Mouse (Mus musculus): ENCODE measurements around the gene Sgms1. TPM values are rescaled to one million over a fixed set of nuclear protein-coding genes. Genes with fewer than 3 reads are reported as not detected.

The Sgms1 gene
- polyA plus RNA-seq, 1 experiment: 40.7 TPM

GRCm38 (mm10) chr19:32189036-32189436 is 200.5 kb downstream of the Sgms1 start:
- Histone ChIP-seq H3K4me1 (ENCODE audit: control insufficient read depth, insufficient read depth, low read length) (peaks cover 38% of the 10 kb centered on the region), H3K36me3 (ENCODE audit: control insufficient read depth, insufficient read depth, low read length) (no peaks in the 10 kb centered on the region), H3K27ac (ENCODE audit: insufficient read depth, low read depth, low read length) (peak overlapping the region; percentile 98), H3K27me3 (replicated peaks; ENCODE audit: control insufficient read depth, insufficient read depth, low read length) (no peaks in the 10 kb centered on the region), H3K4me3 (ENCODE audit: insufficient read depth, low read depth, low read length) (no peak overlapping the region)
- WGBS: 29% methylated on average over 5 of the region's 5 CpGs
- TF ChIP-seq CTCF (conservative IDR thresholded peaks at IDR 0.05; ENCODE audit: insufficient read depth, insufficient read length, low read depth, low read length) (no peak), POLR2A (IDR thresholded peaks at IDR 0.05; ENCODE audit: low read depth, low read length) (no peak)
- DNase-seq: peak; percentile 90

GRCm38 (mm10) chr19:32186594-32187092 is 202.9 kb downstream of the Sgms1 start:
- Histone ChIP-seq H3K36me3 (ENCODE audit: control insufficient read depth, insufficient read depth, low read length) (no peaks in the 10 kb centered on the region), H3K27ac (ENCODE audit: insufficient read depth, low read depth, low read length) (peak overlapping the region; percentile 37), H3K4me3 (ENCODE audit: insufficient read depth, low read depth, low read length) (no peak overlapping the region), H3K4me1 (ENCODE audit: control insufficient read depth, insufficient read depth, low read length) (peaks cover 43% of the 10 kb centered on the region), H3K27me3 (replicated peaks; ENCODE audit: control insufficient read depth, insufficient read depth, low read length) (no peaks in the 10 kb centered on the region)
- 28% methylated on average over 8 of the region's 8 CpGs for WGBS
- peak; percentile 78 for DNase-seq
- no peak for TF ChIP-seq CTCF (conservative IDR thresholded peaks at IDR 0.05; ENCODE audit: insufficient read depth, insufficient read length, low read depth, low read length)
- TF ChIP-seq POLR2A (IDR thresholded peaks at IDR 0.05; ENCODE audit: low read depth, low read length): no peak

GRCm38 (mm10) chr19:32183005-32183404 is 206.5 kb downstream of the Sgms1 start:
- no peak overlapping the region for H3K4me3 ChIP-seq (ENCODE audit: insufficient read depth, low read depth, low read length)
- no peak for DNase-seq
- no peak for TF ChIP-seq POLR2A (IDR thresholded peaks at IDR 0.05; ENCODE audit: low read depth, low read length)
- TF ChIP-seq CTCF (conservative IDR thresholded peaks at IDR 0.05; ENCODE audit: insufficient read depth, insufficient read length, low read depth, low read length): no peak
- H3K27me3 ChIP-seq (replicated peaks; ENCODE audit: control insufficient read depth, insufficient read depth, low read length): no peaks in the 10 kb centered on the region
- peaks cover 50% of the 10 kb centered on the region for H3K4me1 ChIP-seq (ENCODE audit: control insufficient read depth, insufficient read depth, low read length)
- 89% methylated on average over 4 of the region's 4 CpGs for WGBS
- H3K36me3 ChIP-seq (ENCODE audit: control insufficient read depth, insufficient read depth, low read length): no peaks in the 10 kb centered on the region
- peak overlapping the region; percentile 51; the same call in 1 of the 2 replicates for H3K27ac ChIP-seq (ENCODE audit: insufficient read depth, low read depth, low read length)

GRCm38 (mm10) chr19:32182471-32182870 is 207.0 kb downstream of the Sgms1 start:
- Histone ChIP-seq H3K27me3 (replicated peaks; ENCODE audit: control insufficient read depth, insufficient read depth, low read length) (no peaks in the 10 kb centered on the region), H3K4me3 (ENCODE audit: insufficient read depth, low read depth, low read length) (no peak overlapping the region), H3K27ac (ENCODE audit: insufficient read depth, low read depth, low read length) (peak overlapping the region; percentile 51), H3K4me1 (ENCODE audit: control insufficient read depth, insufficient read depth, low read length) (peaks cover 45% of the 10 kb centered on the region), H3K36me3 (ENCODE audit: control insufficient read depth, insufficient read depth, low read length) (no peaks in the 10 kb centered on the region)
- TF ChIP-seq CTCF (conservative IDR thresholded peaks at IDR 0.05; ENCODE audit: insufficient read depth, insufficient read length, low read depth, low read length) (no peak), POLR2A (IDR thresholded peaks at IDR 0.05; ENCODE audit: low read depth, low read length) (no peak)
- whole genome bisulfite sequencing: 83% methylated on average over 5 of the region's 5 CpGs
- no peak for DNase-seq

GRCm38 (mm10) chr19:32181721-32182394 is 207.7 kb downstream of the Sgms1 start:
- peak overlapping the region; percentile 98 for H3K27ac ChIP-seq (ENCODE audit: insufficient read depth, low read depth, low read length)
- TF ChIP-seq CTCF (conservative IDR thresholded peaks at IDR 0.05; ENCODE audit: insufficient read depth, insufficient read length, low read depth, low read length) (no peak), POLR2A (IDR thresholded peaks at IDR 0.05; ENCODE audit: low read depth, low read length) (no peak)
- 53% methylated on average over 12 of the region's 12 CpGs for WGBS

GRCm38 (mm10) chr19:32180756-32181674 is 208.5 kb downstream of the Sgms1 start:
- 39% methylated on average over 14 of the region's 14 CpGs for WGBS
- peaks cover 40% of the 10 kb centered on the region for H3K4me1 ChIP-seq (ENCODE audit: control insufficient read depth, insufficient read depth, low read length)
- H3K27ac ChIP-seq (ENCODE audit: insufficient read depth, low read depth, low read length): peak overlapping the region; percentile 98
- no peak for TF ChIP-seq POLR2A (IDR thresholded peaks at IDR 0.05; ENCODE audit: low read depth, low read length)
- no peak for TF ChIP-seq CTCF (conservative IDR thresholded peaks at IDR 0.05; ENCODE audit: insufficient read depth, insufficient read length, low read depth, low read length)
- no peak overlapping the region for H3K4me3 ChIP-seq (ENCODE audit: insufficient read depth, low read depth, low read length)
- no peaks in the 10 kb centered on the region for H3K36me3 ChIP-seq (ENCODE audit: control insufficient read depth, insufficient read depth, low read length)
- peak; percentile 92 for DNase-seq
- no peaks in the 10 kb centered on the region for H3K27me3 ChIP-seq (replicated peaks; ENCODE audit: control insufficient read depth, insufficient read depth, low read length)

More at GRCm38 (mm10) chr19:32181721-32182394, 207.7 kb downstream of the Sgms1 start:
- Histone ChIP-seq H3K4me3 (ENCODE audit: insufficient read depth, low read depth, low read length) (no peak overlapping the region), H3K27me3 (replicated peaks; ENCODE audit: control insufficient read depth, insufficient read depth, low read length) (no peaks in the 10 kb centered on the region), H3K36me3 (ENCODE audit: control insufficient read depth, insufficient read depth, low read length) (no peaks in the 10 kb centered on the region), H3K4me1 (ENCODE audit: control insufficient read depth, insufficient read depth, low read length) (peaks cover 45% of the 10 kb centered on the region)
- peak; percentile 69 for DNase-seq
